Mouse (Mus musculus) MEL (cell line): ENCODE data around the gene Slc4a2. TPM values are rescaled to one million over a fixed set of nuclear protein-coding genes. Genes with fewer than 3 reads are reported as not detected.
A peak's percentile ranks its signal among the peaks of the same experiment; 100 is the strongest.

Source experiments
- DNase-seq: peaks from one replicate; pipeline ENCODE4 v3.0.0; 2011; ENCODE audit warnings: low read depth, low spot score
- H3K27ac ChIP-seq: 2 replicates; pipeline ENCODE4 v1.5.1; 2012; ENCODE audit warnings: low read depth, mild to moderate bottlenecking, control low read depth, low read length, moderate library complexity; ENCODE audit not compliant: control insufficient read depth
- H3K27me3 ChIP-seq, 2 experiments: fragments of 150-350 bp in 1 of 2; sonication (generic) in 1 of 2; 2 replicates each; pipeline ENCODE4 v1.6.1; 2012; ENCODE audit warnings: low read length in 2 of 2, mild to moderate bottlenecking in 2 of 2, improper control_type of control experiment in 1 of 2, moderate library complexity in 1 of 2; ENCODE audit not compliant: insufficient read depth in 2 of 2, control insufficient read depth in 1 of 2
- H3K36me3 ChIP-seq, 2 experiments: 2 replicates each; pipeline ENCODE4 v1.6.1; 2012 to 2014; ENCODE audit warnings: low read length in 2 of 2, improper control_type of control experiment in 1 of 2, inconsistent platforms in 1 of 2, mild to moderate bottlenecking in 1 of 2; ENCODE audit not compliant: insufficient read depth in 2 of 2, control insufficient read depth in 1 of 2
- H3K4me1 ChIP-seq, 2 experiments: fragments of 150-350 bp in 1 of 2; sonication (generic) in 1 of 2; 2 replicates each; pipeline ENCODE4 v1.6.1; 2012; ENCODE audit warnings: low read length in 2 of 2, improper control_type of control experiment in 1 of 2, mild to moderate bottlenecking in 1 of 2; ENCODE audit not compliant: insufficient read depth in 2 of 2, control insufficient read depth in 1 of 2
- H3K4me3 ChIP-seq, 2 experiments: fragments of 150-350 bp in 1 of 2; sonication (generic) in 1 of 2; 2 replicates each; pipeline ENCODE4 v1.5.1; 2012; ENCODE audit warnings: low read depth in 2 of 2, low read length in 2 of 2, mild to moderate bottlenecking in 2 of 2, moderate library complexity in 2 of 2, control low read depth in 1 of 2, improper control_type of control experiment in 1 of 2; ENCODE audit not compliant: control insufficient read depth in 1 of 2, insufficient read depth in 1 of 2
- H3K79me2 ChIP-seq: 2 replicates; pipeline ENCODE4 v1.6.1; 2012; ENCODE audit warnings: mild to moderate bottlenecking, low read length, moderate library complexity; ENCODE audit not compliant: control insufficient read depth, poor library complexity, insufficient read depth
- H3K9ac ChIP-seq: 2 replicates; pipeline ENCODE4 v1.6.1; 2012; ENCODE audit warnings: low read depth, mild to moderate bottlenecking, control low read depth, low read length, moderate library complexity; ENCODE audit not compliant: control insufficient read depth, poor library complexity, severe bottlenecking
- H3K9me3 ChIP-seq: fragments of 150-350 bp; sonication (generic); replicated peaks from 2 replicates; pipeline ENCODE4 v1.6.1; 2012; ENCODE audit warnings: mild to moderate bottlenecking, low read length, improper control_type of control experiment, moderate library complexity; ENCODE audit not compliant: insufficient read depth
- CTCF ChIP-seq, 3 experiments: IDR thresholded peaks in 2 of 3; conservative IDR thresholded peaks in 1 of 3; 2 replicates each; pipeline ENCODE4 v1.5.1; 2011 to 2012; ENCODE audit warnings: low read length in 3 of 3, low read depth in 2 of 3, mild to moderate bottlenecking in 2 of 3, improper control_type of control experiment in 1 of 3, inconsistent platforms in 1 of 3, mixed read lengths in 1 of 3, moderate library complexity in 1 of 3; ENCODE audit not compliant: control insufficient read depth in 1 of 3, insufficient read depth in 1 of 3, poor library complexity in 1 of 3, severe bottlenecking in 1 of 3
- ELF1 ChIP-seq: IDR thresholded peaks from 2 replicates; pipeline ENCODE4 v1.6.1; 2014; ENCODE audit warnings: low read depth, mild to moderate bottlenecking, inconsistent platforms, low read length, improper control_type of control experiment, moderate library complexity
- EP300 ChIP-seq, 2 experiments: IDR thresholded peaks; 2 replicates each; pipeline ENCODE4 v1.6.1; 2011; ENCODE audit warnings: improper control_type of control experiment in 2 of 2, low read length in 2 of 2, low read depth in 1 of 2, mild to moderate bottlenecking in 1 of 2
- ETS1 ChIP-seq: IDR thresholded peaks from 2 replicates; pipeline ENCODE4 v1.6.1; 2012; ENCODE audit warnings: low read depth, mild to moderate bottlenecking, inconsistent platforms, low read length, improper control_type of control experiment, moderate library complexity
- GABPA ChIP-seq: IDR thresholded peaks from 2 replicates; pipeline ENCODE4 v1.6.1; 2012; ENCODE audit warnings: low read depth, mild to moderate bottlenecking, inconsistent platforms, low read length, improper control_type of control experiment, moderate library complexity
- HCFC1 ChIP-seq: IDR thresholded peaks from 2 replicates; pipeline ENCODE4 v1.6.1; 2012; ENCODE audit warnings: low read depth, mild to moderate bottlenecking, inconsistent platforms, low read length, improper control_type of control experiment, moderate library complexity
- KAT2A ChIP-seq: conservative IDR thresholded peaks from 2 replicates; pipeline ENCODE4 v1.6.1; 2012; ENCODE audit warnings: low read depth, low read length, improper control_type of control experiment, inconsistent platforms
- MAFK ChIP-seq: IDR thresholded peaks from 2 replicates; pipeline ENCODE4 v1.6.1; 2011; ENCODE audit warnings: low read depth, mild to moderate bottlenecking, low read length, improper control_type of control experiment, borderline replicate concordance
- MAX ChIP-seq: IDR thresholded peaks from 2 replicates; pipeline ENCODE4 v1.6.1; 2011; ENCODE audit warnings: low read length, improper control_type of control experiment
- MAZ ChIP-seq: IDR thresholded peaks from 2 replicates; pipeline ENCODE4 v1.6.1; 2012; ENCODE audit warnings: low read depth, mild to moderate bottlenecking, inconsistent platforms, low read length, improper control_type of control experiment
- MEF2A ChIP-seq: IDR thresholded peaks from 2 replicates; pipeline ENCODE4 v1.6.1; 2014; ENCODE audit warnings: low read depth, mild to moderate bottlenecking, inconsistent platforms, low read length, improper control_type of control experiment; ENCODE audit not compliant: poor library complexity, insufficient replicate concordance, severe bottlenecking; ENCODE audit errors: extremely low read depth
- MXI1 ChIP-seq: IDR thresholded peaks from 2 replicates; pipeline ENCODE4 v1.6.1; 2011; ENCODE audit warnings: mild to moderate bottlenecking, low read depth, low read length, improper control_type of control experiment
- MYB ChIP-seq: IDR thresholded peaks from 2 replicates; pipeline ENCODE4 v1.6.1; 2011; ENCODE audit warnings: mild to moderate bottlenecking, low read depth, low read length, improper control_type of control experiment
- MYC ChIP-seq: IDR thresholded peaks from 2 replicates; pipeline ENCODE4 v1.6.1; 2011; ENCODE audit warnings: low read depth, mild to moderate bottlenecking, low read length, improper control_type of control experiment, moderate library complexity
- NELFE ChIP-seq: IDR thresholded peaks from 2 replicates; pipeline ENCODE4 v1.6.1; 2011; ENCODE audit warnings: low read depth, low read length, improper control_type of control experiment
- POLR2A ChIP-seq, 2 experiments: IDR thresholded peaks; 2 replicates each; pipeline ENCODE4 v1.6.1; 2011 to 2012; ENCODE audit warnings: low read length in 2 of 2, mild to moderate bottlenecking in 2 of 2, control low read depth in 1 of 2, improper control_type of control experiment in 1 of 2, low read depth in 1 of 2, moderate library complexity in 1 of 2; ENCODE audit not compliant: control insufficient read depth in 1 of 2, insufficient read depth in 1 of 2, poor library complexity in 1 of 2
- POLR2AphosphoS2 ChIP-seq: IDR thresholded peaks from 2 replicates; pipeline ENCODE4 v1.6.1; 2011; ENCODE audit warnings: low read length, improper control_type of control experiment
- RAD21 ChIP-seq: IDR thresholded peaks from 2 replicates; pipeline ENCODE4 v1.6.1; 2011; ENCODE audit warnings: mild to moderate bottlenecking, low read depth, low read length, improper control_type of control experiment
- SIN3A ChIP-seq: IDR thresholded peaks from 2 replicates; pipeline ENCODE4 v1.6.1; 2012; ENCODE audit warnings: low read length, improper control_type of control experiment, inconsistent platforms
- SMC3 ChIP-seq: IDR thresholded peaks from 2 replicates; pipeline ENCODE4 v1.6.1; 2011; ENCODE audit warnings: low read depth, low read length, improper control_type of control experiment
- TAL1 ChIP-seq: IDR thresholded peaks from 2 replicates; pipeline ENCODE4 v1.6.1; 2012; ENCODE audit warnings: mild to moderate bottlenecking, inconsistent platforms, low read length, moderate library complexity, mixed read lengths
- TBP ChIP-seq: IDR thresholded peaks from 2 replicates; pipeline ENCODE4 v1.8.0; 2011; ENCODE audit warnings: low read depth, low read length, improper control_type of control experiment
- TCF12 ChIP-seq: IDR thresholded peaks from 2 replicates; pipeline ENCODE4 v1.6.1; 2014; ENCODE audit warnings: low read depth, mild to moderate bottlenecking, inconsistent platforms, low read length, improper control_type of control experiment, moderate library complexity
- USF2 ChIP-seq, 2 experiments: IDR thresholded peaks; 2 replicates each; pipeline ENCODE4 v1.6.1; 2011 to 2012; ENCODE audit warnings: improper control_type of control experiment in 2 of 2, low read length in 2 of 2, borderline replicate concordance in 1 of 2, inconsistent platforms in 1 of 2, low read depth in 1 of 2, mild to moderate bottlenecking in 1 of 2; ENCODE audit not compliant: insufficient read depth in 1 of 2
- ZC3H11A ChIP-seq: IDR thresholded peaks from 2 replicates; pipeline ENCODE4 v1.6.1; 2012; ENCODE audit warnings: low read depth, mild to moderate bottlenecking, inconsistent platforms, low read length, improper control_type of control experiment
- ZKSCAN1 ChIP-seq: IDR thresholded peaks from 2 replicates; pipeline ENCODE4 v1.6.1; 2012; ENCODE audit warnings: low read depth, mild to moderate bottlenecking, inconsistent platforms, low read length, improper control_type of control experiment, moderate library complexity
- ZMIZ1 ChIP-seq: IDR thresholded peaks from 2 replicates; pipeline ENCODE4 v1.6.1; 2012; ENCODE audit warnings: low read depth, mild to moderate bottlenecking, inconsistent platforms, low read length, improper control_type of control experiment, moderate library complexity
- ZNF384 ChIP-seq: IDR thresholded peaks from 2 replicates; pipeline ENCODE4 v1.6.1; 2012; ENCODE audit warnings: low read depth, mild to moderate bottlenecking, inconsistent platforms, low read length, improper control_type of control experiment
- polyA plus RNA-seq, 2 experiments: library from polyadenylated mRNA; stranded (reverse) in 1 of 2; unstranded in 1 of 2; fragments of >175 nt in 1 of 2; fragments of >200 nt in 1 of 2; gene quantifications; 2 replicates each; pipeline versions ENCODE4 v1.2.1 to v1.2.4; 2012; ENCODE audit warnings: low replicate concordance in 2 of 2, low read depth in 1 of 2; ENCODE audit not compliant: insufficient read length in 2 of 2, insufficient read depth in 1 of 2, missing spikeins in 1 of 2
- total RNA-seq: library from RNA; depleted of rRNA; stranded (reverse); fragments of 300-350 nt; gene quantifications from 2 replicates; pipeline ENCODE4 v1.2.3, GENCODE M21; 2012

Gene Slc4a2
- total and polyA plus RNA-seq, 3 experiments: 20.9 to 56.3 TPM; not detected in 1

DNA sequence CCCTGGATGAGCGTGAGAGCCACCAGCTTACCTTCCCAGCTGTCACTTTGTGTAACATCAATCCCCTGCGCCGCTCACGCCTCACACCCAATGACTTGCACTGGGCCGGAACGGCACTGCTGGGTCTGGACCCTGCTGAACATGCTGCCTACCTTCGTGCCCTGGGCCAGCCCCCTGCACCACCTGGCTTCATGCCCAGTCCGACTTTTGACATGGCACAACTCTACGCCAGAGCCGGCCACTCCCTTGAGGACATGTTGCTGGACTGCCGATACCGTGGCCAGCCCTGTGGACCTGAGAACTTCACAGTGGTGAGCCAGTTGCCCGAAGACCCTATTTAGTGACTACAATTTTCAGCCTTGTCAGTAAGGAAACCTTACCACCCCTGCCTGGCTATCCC, 9.7 kb upstream of the Slc4a2 start:
- H3K4me3 ChIP-seq: no peak overlapping the region
- no peak overlapping the region for H3K9ac ChIP-seq
- H3K27me3 ChIP-seq: no peaks in the 10 kb centered on the region
- peaks cover 0 to 3% of the 10 kb centered on the region in 2 experiments; a peak in 1 of 4 replicates for H3K4me1 ChIP-seq
- TF ChIP-seq ZKSCAN1 (no peak), POLR2AphosphoS2 (no peak), TAL1 (no peak), RAD21 (no peak), POLR2A (IDR thresholded peaks at IDR 0.05; ENCODE audit: control insufficient read depth in 1 of 2, insufficient read depth in 1 of 2, low read depth in 1 of 2, low read length in 2 of 2, poor library complexity in 1 of 2) (no peak), ZMIZ1 (no peak), ZNF384 (no peak), GABPA (no peak), MAFK (no peak), EP300 (IDR thresholded peaks at IDR 0.05; ENCODE audit: low read depth in 1 of 2, low read length in 2 of 2) (no peak), ELF1 (no peak), MAZ (no peak), MXI1 (no peak)
- H3K9me3 ChIP-seq: no peaks in the 10 kb centered on the region
- DNase-seq: no peak
- no peaks in the 10 kb centered on the region for H3K79me2 ChIP-seq
- no peaks in the 10 kb centered on the region for H3K36me3 ChIP-seq
- no peak overlapping the region for H3K27ac ChIP-seq

DNA sequence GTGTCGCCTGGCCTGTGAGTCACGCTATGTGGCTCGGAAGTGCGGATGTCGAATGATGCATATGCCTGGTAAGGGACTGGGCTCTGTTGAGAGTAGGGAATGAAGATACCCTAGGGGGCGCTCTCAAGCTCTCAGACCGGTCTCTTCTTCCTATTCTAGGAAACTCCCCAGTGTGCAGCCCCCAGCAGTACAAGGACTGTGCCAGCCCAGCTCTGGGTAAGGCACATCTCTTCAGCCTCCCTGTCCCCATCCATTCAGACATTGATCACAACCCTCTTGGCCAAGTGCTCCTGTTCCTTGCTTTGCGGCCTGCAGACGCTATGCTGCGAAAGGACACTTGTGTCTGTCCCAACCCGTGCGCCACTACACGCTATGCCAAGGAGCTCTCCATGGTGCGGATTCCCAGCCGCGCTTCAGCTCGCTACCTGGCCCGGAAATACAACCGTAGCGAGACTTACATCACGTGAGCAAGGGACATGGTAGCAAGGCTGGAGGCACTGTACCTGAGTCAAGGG, 7.4 kb upstream of the Slc4a2 start:
- H3K27ac ChIP-seq: no peak overlapping the region
- TF ChIP-seq TBP: 0 out of 2 replicates have a peak, but pooled peaks have one; percentile 21
- TF ChIP-seq TCF12: no peak
- no peak for TF ChIP-seq EP300 (IDR thresholded peaks at IDR 0.05; ENCODE audit: low read depth in 1 of 2, low read length in 2 of 2)
- no peak for TF ChIP-seq ZNF384
- peak; percentile 74 to 93 (median 90) for TF ChIP-seq CTCF (IDR thresholded peaks at IDR 0.05 in 2 of 3, conservative IDR thresholded peaks at IDR 0.05 in 1 of 3; ENCODE audit: control insufficient read depth in 1 of 3, insufficient read depth in 1 of 3, low read depth in 2 of 3, low read length in 3 of 3, poor library complexity in 1 of 3, severe bottlenecking in 1 of 3)
- TF ChIP-seq MYC: no peak
- TF ChIP-seq MAFK: no peak
- no peak for TF ChIP-seq NELFE
- TF ChIP-seq USF2 (IDR thresholded peaks at IDR 0.05; ENCODE audit: borderline replicate concordance in 1 of 2, insufficient read depth in 1 of 2, low read depth in 1 of 2, low read length in 2 of 2): no peak
- 0 out of 2 replicates have a peak, but pooled peaks have one; percentile 42 for TF ChIP-seq ELF1
- peak; percentile 55 for TF ChIP-seq RAD21
- TF ChIP-seq SIN3A: no peak
- TF ChIP-seq MAZ: no peak; the same call in 1 of the 2 replicates
- TF ChIP-seq SMC3: peak; percentile 73
- no peak for TF ChIP-seq MEF2A
- peak; percentile 39; the same call in 1 of the 2 replicates for TF ChIP-seq HCFC1
- no peak for TF ChIP-seq MYB
- no peak for TF ChIP-seq MXI1
- TF ChIP-seq KAT2A: no peak
- peak; percentile 26; the same call in 1 of the 2 replicates for TF ChIP-seq ZC3H11A
- no peak for TF ChIP-seq ZKSCAN1
- TF ChIP-seq ETS1: no peak
- TF ChIP-seq MAX: 0 out of 2 replicates have a peak, but pooled peaks have one; percentile 24
- peaks cover 0 to 3% of the 10 kb centered on the region in 2 experiments; a peak in 1 of 4 replicates for H3K4me1 ChIP-seq
- no peaks in the 10 kb centered on the region for H3K27me3 ChIP-seq
- DNase-seq: peak; percentile 91
- no peak overlapping the region for H3K9ac ChIP-seq
- H3K9me3 ChIP-seq: no peaks in the 10 kb centered on the region
- no peaks in the 10 kb centered on the region for H3K36me3 ChIP-seq
- H3K4me3 ChIP-seq: no peak overlapping the region
- H3K79me2 ChIP-seq: no peaks in the 10 kb centered on the region
